Mouse (Mus musculus): ENCODE measurements around the gene Odf4.

DNA sequence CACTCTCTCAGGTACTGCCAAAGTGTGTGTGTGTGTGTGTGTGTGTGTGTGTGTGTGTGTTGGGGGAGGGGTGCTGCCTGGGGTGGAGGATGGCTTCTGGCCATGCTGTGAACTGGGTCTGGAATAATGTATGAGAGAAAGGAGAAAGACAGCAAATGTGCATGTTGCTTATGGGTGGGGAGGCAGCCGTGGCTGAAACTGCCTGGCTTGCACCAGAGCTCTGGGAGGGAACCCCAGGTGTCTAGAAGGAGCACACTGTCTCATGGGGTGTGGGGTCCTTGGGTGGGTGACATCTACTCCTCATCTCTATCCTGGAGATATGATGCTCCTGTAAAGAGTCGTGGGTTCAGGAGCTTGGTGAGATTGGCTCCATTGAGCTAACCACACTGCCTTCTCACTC, 38.2 kb downstream of the Odf4 start:
- no peak for TF ChIP-seq CTCF (IDR thresholded peaks at IDR 0.05; ENCODE audit: extremely low read depth, insufficient read depth, low read length)
- no peak for TF ChIP-seq POLR2A (IDR thresholded peaks at IDR 0.05; ENCODE audit: extremely low read depth, insufficient read depth, low read length)
